Mouse (Mus musculus) midbrain, embryonic 16.5 days (tissue): ENCODE data around the gene Baz2b. TPM values are rescaled to one million over a fixed set of nuclear protein-coding genes. Genes with fewer than 3 reads are reported as not detected.
A peak's percentile ranks its signal among the peaks of the same experiment; 100 is the strongest.

Source experiments
- ATAC-seq: fragments of 200-750 bp; cut with Nextera tagmentation; 2 replicates; pipeline ENCODE4 v1.8.0; 2017; ENCODE audit warnings: moderate TSS enrichment
- H3K27ac ChIP-seq: fragments of 300-500 bp; sonication (generic); 2 replicates; pipeline ENCODE4 v1.5.1; 2014; ENCODE audit warnings: mild to moderate bottlenecking, low read length, mixed read lengths
- H3K27me3 ChIP-seq: fragments of 300-500 bp; sonication (generic); 2 replicates; pipeline ENCODE4 v1.6.1; 2014; ENCODE audit warnings: low read depth, low read length, mixed read lengths; ENCODE audit not compliant: control insufficient read depth, insufficient read depth
- H3K36me3 ChIP-seq: fragments of 300-500 bp; sonication (generic); 2 replicates; pipeline ENCODE4 v1.6.1; 2014; ENCODE audit warnings: mild to moderate bottlenecking, low read length, moderate library complexity, mixed read lengths; ENCODE audit not compliant: control insufficient read depth, insufficient read depth
- H3K4me1 ChIP-seq: fragments of 300-500 bp; sonication (generic); 2 replicates; pipeline ENCODE4 v1.6.1; 2014; ENCODE audit warnings: mild to moderate bottlenecking, low read length, mixed read lengths; ENCODE audit not compliant: control insufficient read depth, insufficient read depth
- H3K4me2 ChIP-seq: fragments of 300-500 bp; sonication (generic); 2 replicates; pipeline ENCODE4 v1.6.1; 2014; ENCODE audit warnings: mild to moderate bottlenecking, low read length, mixed read lengths
- H3K4me3 ChIP-seq: fragments of 300-500 bp; sonication (generic); 2 replicates; pipeline ENCODE4 v1.5.1; 2014; ENCODE audit warnings: low read depth, mild to moderate bottlenecking, low read length, moderate library complexity, mixed read lengths
- H3K9ac ChIP-seq: fragments of 300-500 bp; sonication (generic); 2 replicates; pipeline ENCODE4 v1.6.1; 2014; ENCODE audit warnings: low read depth, low read length, mixed read lengths
- H3K9me3 ChIP-seq: fragments of 300-500 bp; sonication (generic); replicated peaks from 2 replicates; pipeline ENCODE4 v1.6.1; 2014; ENCODE audit warnings: mild to moderate bottlenecking, low read length, mixed read lengths; ENCODE audit not compliant: control insufficient read depth, poor library complexity, severe bottlenecking
- WGBS: fragments of 180-500 bp; shearing (Covaris S2); extraction: QIAGEN DNeasy Blood & Tissue Kit; methylation state at CpG from one replicate; pipeline ENCODE4 v1.1.7; 2014; 5-methylcytosine and 5-hydroxymethylcytosine counted together
- polyA plus RNA-seq: library from polyadenylated mRNA; unstranded; fragments of >200 nt; fragmentation: Nextera tagmentation; extraction: Ambion mirVana; gene quantifications from 2 replicates; pipeline ENCODE4 v1.2.1, GENCODE M21; 2015

The Baz2b gene
- polyA plus RNA-seq, 1 experiment from 2014 or later, result 75.3 TPM

DNA sequence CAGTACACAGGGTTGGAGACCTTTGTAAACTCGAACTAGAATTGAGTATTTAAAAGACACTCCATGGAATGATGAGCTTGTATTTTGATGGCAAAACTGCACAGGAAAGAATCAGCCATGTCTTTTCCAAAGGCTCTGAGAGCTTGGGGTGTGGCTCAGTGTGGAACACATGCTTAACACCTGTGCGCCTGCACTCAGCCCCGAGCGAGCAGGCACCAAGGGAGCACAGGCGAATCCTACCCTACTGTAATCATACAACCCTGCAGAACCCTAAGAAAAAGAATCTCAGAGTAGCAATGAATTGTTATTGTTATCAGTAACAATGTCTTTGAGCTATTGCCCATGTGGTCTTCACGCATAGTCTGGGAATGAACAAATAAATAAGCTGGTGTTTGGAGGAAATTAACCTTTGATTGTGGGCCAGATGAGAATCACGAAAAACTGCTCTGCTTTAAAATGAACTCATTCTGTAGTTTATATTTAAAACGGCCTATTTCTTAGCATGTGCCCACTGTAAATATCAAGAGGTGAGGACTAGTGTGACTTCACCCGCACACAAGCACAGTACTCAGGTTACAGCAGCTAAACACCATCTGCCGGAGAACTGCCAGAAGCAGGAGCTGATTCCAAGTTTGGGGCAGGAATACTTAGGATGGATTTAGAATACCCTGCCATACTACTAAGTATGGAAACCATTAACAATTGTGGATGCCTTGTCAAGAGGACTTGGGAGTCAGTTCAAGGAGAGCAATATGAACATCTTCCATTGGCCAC lies 77.2 kb downstream of the Baz2b start:
- 76% methylated on average over 10 of the region's 10 CpGs for WGBS
- Histone ChIP-seq H3K9ac (no peak overlapping the region), H3K27ac (no peak overlapping the region), H3K4me2 (no peak overlapping the region), H3K36me3 (no peaks in the 10 kb centered on the region), H3K27me3 (no peaks in the 10 kb centered on the region), H3K9me3 (peaks cover 3% of the 10 kb centered on the region; the same call in 1 of the 2 replicates), H3K4me1 (no peaks in the 10 kb centered on the region), H3K4me3 (no peak overlapping the region)
- ATAC-seq, result no peak

DNA sequence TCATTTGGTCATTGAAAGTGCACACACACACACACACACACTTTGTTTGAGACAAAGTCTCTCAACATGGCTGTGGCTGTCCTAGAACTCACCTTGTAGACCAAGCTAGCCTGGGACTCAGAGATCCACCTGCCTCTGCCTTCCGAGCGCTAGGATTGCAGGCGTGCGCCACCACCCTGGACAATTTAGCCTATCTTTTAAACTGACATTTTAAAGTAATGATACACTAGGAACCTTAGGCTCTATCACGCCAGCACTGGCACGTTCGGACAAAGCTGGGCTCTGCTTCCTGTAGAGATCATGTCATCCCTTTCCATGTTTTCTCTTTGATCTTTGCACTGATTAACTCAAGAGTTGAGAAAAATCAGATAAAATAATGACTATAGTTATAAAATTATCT lies 81.0 kb downstream of the Baz2b start:
- Histone ChIP-seq H3K4me2 (no peak overlapping the region), H3K27me3 (no peaks in the 10 kb centered on the region), H3K9ac (no peak overlapping the region), H3K27ac (no peak overlapping the region), H3K4me1 (peaks cover 7% of the 10 kb centered on the region), H3K9me3 (peaks cover 3% of the 10 kb centered on the region; the same call in 1 of the 2 replicates), H3K36me3 (no peaks in the 10 kb centered on the region), H3K4me3 (no peak overlapping the region)
- 94% methylated on average over 7 of the region's 7 CpGs for WGBS
- ATAC-seq, result no peak

DNA sequence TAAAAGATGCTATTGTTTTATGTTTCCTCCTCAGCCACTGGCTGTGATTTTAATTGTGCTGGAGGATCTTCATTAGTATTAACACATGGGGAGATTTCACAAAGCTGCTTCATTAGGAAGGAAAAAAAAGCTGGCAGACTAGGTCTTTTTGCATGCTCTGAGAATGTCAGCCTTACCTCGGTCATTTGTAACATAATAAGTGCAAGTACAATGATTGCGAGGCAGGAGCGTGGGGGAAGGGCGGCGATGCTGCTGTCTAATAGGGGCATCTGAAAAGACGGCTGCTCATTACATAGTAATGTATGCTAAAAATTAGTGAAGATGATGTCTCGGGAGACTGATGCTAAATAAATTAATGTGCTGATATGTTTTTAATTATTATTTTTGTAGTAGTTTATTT lies 82.8 kb downstream of the Baz2b start:
- Histone ChIP-seq H3K4me1 (peaks cover 15% of the 10 kb centered on the region), H3K27ac (peak overlapping the region; percentile 60), H3K9ac (peak overlapping the region; percentile 54; the same call in 1 of the 2 replicates), H3K4me2 (peak overlapping the region; percentile 52), H3K36me3 (no peaks in the 10 kb centered on the region), H3K9me3 (no peaks in the 10 kb centered on the region), H3K4me3 (peak overlapping the region; percentile 24), H3K27me3 (no peaks in the 10 kb centered on the region)
- ATAC-seq, result peak; percentile 55
- 5% methylated on average over 7 of the region's 7 CpGs for WGBS

- no peak for ATAC-seq
- no peak overlapping the region for H3K27ac ChIP-seq
- H3K27me3 ChIP-seq, result no peaks in the 10 kb centered on the region
- H3K9ac ChIP-seq, result no peak overlapping the region
- H3K4me1 ChIP-seq, result peaks cover 17% of the 10 kb centered on the region
- peak overlapping the region; percentile 74 for H3K4me2 ChIP-seq
- H3K4me3 ChIP-seq, result peak overlapping the region; percentile 72; the same call in 1 of the 2 replicates
- no peaks in the 10 kb centered on the region for H3K9me3 ChIP-seq
- 5% methylated on average over 8 of the region's 8 CpGs for WGBS
- H3K36me3 ChIP-seq, result no peaks in the 10 kb centered on the region
These were observed 83.3 kb downstream of the Baz2b start for GRCm38 (mm10) chr2:60126292-60126691.

- Histone ChIP-seq H3K9ac (peak overlapping the region; percentile 97), H3K4me2 (peak overlapping the region; percentile 74), H3K4me3 (peak overlapping the region; percentile 72), H3K27me3 (no peaks in the 10 kb centered on the region), H3K27ac (peak overlapping the region; percentile 99), H3K36me3 (no peaks in the 10 kb centered on the region), H3K9me3 (no peaks in the 10 kb centered on the region), H3K4me1 (peaks cover 17% of the 10 kb centered on the region)
- peak; percentile 78 for ATAC-seq
- under 1% methylated on average over 36 of the region's 83 CpGs for WGBS
These were observed 84.3 kb downstream of the Baz2b start for GRCm38 (mm10) chr2:60125049-60126004.

GRCm38 (mm10) chr2:60124648-60125048 lies 85.0 kb downstream of the Baz2b start:
- peak; percentile 76 for ATAC-seq
- H3K27ac ChIP-seq, result peak overlapping the region; percentile 99
- WGBS, result under 1% methylated on average over 30 of the region's 47 CpGs
- peak overlapping the region; percentile 97 for H3K9ac ChIP-seq
- H3K4me3 ChIP-seq, result peak overlapping the region; percentile 72
- peak overlapping the region; percentile 74 for H3K4me2 ChIP-seq
- H3K36me3 ChIP-seq, result no peaks in the 10 kb centered on the region
- H3K9me3 ChIP-seq, result no peaks in the 10 kb centered on the region
- no peaks in the 10 kb centered on the region for H3K27me3 ChIP-seq
- peaks cover 17% of the 10 kb centered on the region for H3K4me1 ChIP-seq

DNA sequence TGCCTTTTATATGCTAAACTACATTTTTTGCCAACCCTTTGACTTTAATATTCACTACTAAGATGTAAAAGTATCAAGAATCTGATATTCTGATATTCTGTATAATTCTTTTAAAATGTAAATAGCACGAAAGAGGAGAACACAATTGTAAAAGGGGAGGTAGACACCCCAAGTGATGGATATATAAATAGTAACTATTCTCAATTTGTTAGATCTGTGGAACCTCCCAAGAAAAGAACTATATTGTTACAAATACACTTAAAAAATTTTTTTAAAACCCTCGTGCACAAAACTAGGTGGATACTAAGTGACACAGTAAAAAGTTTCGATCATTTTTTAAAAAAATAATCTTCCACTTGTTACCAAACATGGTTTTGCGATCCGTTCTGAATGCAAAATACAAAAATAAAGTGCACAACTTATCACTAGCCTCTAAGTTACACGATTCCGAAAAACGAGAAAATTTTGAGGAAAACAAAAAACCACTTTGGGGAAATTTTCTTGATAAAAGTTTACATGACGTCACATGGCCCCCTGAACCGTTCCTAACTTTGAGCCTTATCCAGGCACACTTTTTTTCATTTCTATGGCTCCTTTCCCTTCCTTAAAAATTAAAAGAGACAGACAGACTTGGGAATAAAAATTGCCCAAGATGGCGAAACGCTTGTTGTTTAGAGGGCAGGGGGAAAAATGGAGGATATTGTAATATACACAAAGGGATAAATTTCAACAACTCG lies 85.6 kb downstream of the Baz2b start:
- Histone ChIP-seq H3K9me3 (no peaks in the 10 kb centered on the region), H3K27me3 (no peaks in the 10 kb centered on the region), H3K4me2 (peak overlapping the region; percentile 74), H3K4me1 (peaks cover 19% of the 10 kb centered on the region), H3K4me3 (peak overlapping the region; percentile 72), H3K27ac (peak overlapping the region; percentile 99), H3K9ac (peak overlapping the region; percentile 97), H3K36me3 (no peaks in the 10 kb centered on the region)
- ATAC-seq, result no peak
- WGBS, result 3% methylated on average over 13 of the region's 13 CpGs

DNA sequence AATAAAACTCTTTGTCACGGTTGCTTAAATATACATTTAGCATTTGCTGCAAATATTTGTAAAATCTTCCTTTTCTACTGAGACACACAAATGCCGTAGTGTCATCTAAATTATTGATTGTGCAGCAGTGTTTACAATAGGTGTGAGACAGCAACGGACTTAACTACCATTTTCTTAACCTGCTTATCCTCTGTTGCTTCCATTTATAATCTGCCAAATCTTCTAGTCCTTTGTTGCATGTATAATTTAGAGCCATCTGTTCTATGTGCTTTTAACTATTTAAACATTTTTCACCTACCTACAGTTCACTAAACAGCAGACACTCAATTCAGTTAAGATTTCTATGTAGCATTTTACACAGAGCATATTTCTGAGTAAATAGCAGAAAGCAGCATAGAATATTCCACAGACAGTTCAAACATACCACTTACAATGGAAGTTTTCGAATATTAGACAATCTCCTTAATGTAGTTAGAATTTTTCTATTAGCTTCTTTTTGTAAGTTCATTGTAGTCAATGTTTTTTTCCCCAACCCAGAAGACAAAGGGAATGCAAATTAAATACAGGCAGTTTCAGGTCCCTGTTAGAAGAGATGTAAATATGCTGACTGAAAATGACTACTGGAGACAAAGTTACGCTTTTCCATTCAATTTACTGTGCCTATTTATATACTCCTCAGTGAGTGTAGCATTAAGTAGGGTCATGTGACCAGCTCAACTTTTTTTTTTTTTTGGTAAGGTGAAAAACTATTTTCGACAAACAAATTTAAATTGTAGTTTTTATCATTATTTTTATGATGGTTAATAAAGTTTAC lies 86.4 kb downstream of the Baz2b start:
- no peak overlapping the region for H3K27ac ChIP-seq
- H3K9me3 ChIP-seq, result no peaks in the 10 kb centered on the region
- H3K9ac ChIP-seq, result no peak overlapping the region
- H3K27me3 ChIP-seq, result no peaks in the 10 kb centered on the region
- H3K4me3 ChIP-seq, result peak overlapping the region; percentile 20; the same call in 1 of the 2 replicates
- H3K36me3 ChIP-seq, result no peaks in the 10 kb centered on the region
- peaks cover 25% of the 10 kb centered on the region for H3K4me1 ChIP-seq
- no peak for ATAC-seq
- peak overlapping the region; percentile 42 for H3K4me2 ChIP-seq
- WGBS, result 27% methylated on average over 6 of the region's 6 CpGs
